Comparison of ENCODE assay signal across 13 mouse cellular contexts in the genomic region with DNA sequence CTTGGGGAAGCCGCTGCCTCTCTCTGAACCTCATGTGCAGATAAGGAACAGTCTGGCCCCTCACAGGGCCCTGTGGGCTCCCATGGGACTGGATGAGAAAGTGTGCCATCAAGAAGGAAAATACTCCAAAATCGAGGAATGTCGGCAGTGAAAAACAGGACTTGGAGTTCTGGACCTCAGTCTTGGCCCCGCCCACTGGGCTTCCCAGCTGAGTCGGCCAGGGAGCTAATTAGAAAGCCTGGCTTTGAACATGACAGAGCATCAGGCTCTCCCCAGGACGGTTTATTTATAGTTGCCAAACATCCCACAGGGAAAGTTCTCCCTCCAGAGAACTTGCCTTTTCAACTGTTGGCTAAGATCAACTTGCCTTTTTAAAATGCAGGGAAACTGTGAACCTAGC.
DNase-seq lines count a peak whose midpoint lies in the region; ATAC-seq and TF ChIP-seq lines count a peak whose summit lies in the region.
"Had no signal": no experiment of that assay in that cellular context is flagged by ENCODE, and none has a peak within 500 bp of the region (broad histone marks: within the 10 kb centered on the region; RNA-seq: fewer than 3 reads in every experiment).

No protein-coding gene starts in this region.

- 46% methylated on average over 6 of the region's 6 CpGs for WGBS in hindbrain, postnatal 0 days
- 58% methylated on average over 6 of the region's 6 CpGs for WGBS in hindbrain, embryonic 12.5 days
- WGBS in heart, embryonic 14.5 days: 35% methylated on average over 6 of the region's 6 CpGs
- WGBS in lung, postnatal 0 days: 30% methylated on average over 6 of the region's 6 CpGs
- WGBS in forebrain, embryonic 14.5 days: 65% methylated on average over 6 of the region's 6 CpGs

- TF ChIP-seq EP300 in lung, postnatal 0 days (IDR thresholded peaks at IDR 0.05): no peak

- intact Hi-C loops in left cerebral cortex, adult 2 months (cut with DNase I): loop anchor here (10.0 kb wide), 1 partner anchor 75 kb away; no protein-coding TSS in a partner anchor

- H3K4me1 ChIP-seq in hindbrain, postnatal 0 days (ENCODE audit: insufficient read depth, low read length): no peaks in the 10 kb centered on the region
- H3K4me1 ChIP-seq in hindbrain, embryonic 12.5 days: no peaks in the 10 kb centered on the region
- H3K4me1 ChIP-seq in heart, embryonic 14.5 days (ENCODE audit: control insufficient read depth in 2 of 2, insufficient read depth in 2 of 2, low read length in 2 of 2): peaks cover 19 to 22% of the 10 kb centered on the region in 2 experiments
- H3K4me1 ChIP-seq in lung, postnatal 0 days (ENCODE audit: insufficient read depth, low read depth, low read length): peaks cover 3% of the 10 kb centered on the region
- no peaks in the 10 kb centered on the region for H3K4me1 ChIP-seq in forebrain, embryonic 14.5 days (ENCODE audit: control insufficient read depth, insufficient read depth, low read length)
- H3K4me1 ChIP-seq: forebrain, embryonic 15.5 days; hindbrain, embryonic 13.5 days; liver, embryonic 12.5 days; midbrain, embryonic 15.5 days had no signal

- H3K9me3 ChIP-seq in hindbrain, postnatal 0 days (ENCODE audit: low read length): no peaks in the 10 kb centered on the region
- 0 out of 2 replicates have a peak, but pooled peaks cover 4% of the 10 kb centered on the region for H3K9me3 ChIP-seq in hindbrain, embryonic 12.5 days (replicated peaks)
- H3K9me3 ChIP-seq in heart, embryonic 14.5 days (ENCODE audit: control insufficient read depth, low read length): no peaks in the 10 kb centered on the region
- no peaks in the 10 kb centered on the region for H3K9me3 ChIP-seq in lung, postnatal 0 days (ENCODE audit: low read length)
- H3K9me3 ChIP-seq in forebrain, embryonic 14.5 days (replicated peaks; ENCODE audit: control insufficient read depth, low read length): no peaks in the 10 kb centered on the region; the same call in 1 of the 2 replicates
- H3K9me3 ChIP-seq: forebrain, embryonic 15.5 days; hindbrain, embryonic 13.5 days; liver, embryonic 12.5 days; midbrain, embryonic 15.5 days had no signal

- H3K27ac ChIP-seq in hindbrain, postnatal 0 days: no peak overlapping the region
- no peak overlapping the region for H3K27ac ChIP-seq in hindbrain, embryonic 12.5 days
- H3K27ac ChIP-seq in heart, embryonic 14.5 days (replicated peaks in 1 of 2; ENCODE audit: control insufficient read depth in 1 of 2, insufficient read depth in 1 of 2, low read depth in 2 of 2, low read length in 2 of 2): no peak overlapping the region
- peak overlapping the region; percentile 33; the same call in 1 of the 2 replicates for H3K27ac ChIP-seq in lung, postnatal 0 days (ENCODE audit: low read length)
- no peak overlapping the region for H3K27ac ChIP-seq in left cerebral cortex, adult 2 months
- H3K27ac ChIP-seq in forebrain, embryonic 14.5 days (ENCODE audit: low read depth, low read length): no peak overlapping the region
- H3K27ac ChIP-seq: forebrain, embryonic 15.5 days; hindbrain, embryonic 13.5 days; liver, embryonic 12.5 days; midbrain, embryonic 15.5 days had no signal

- TF ChIP-seq CTCF in hindbrain, postnatal 0 days (IDR thresholded peaks at IDR 0.05; ENCODE audit: low read depth): no peak
- TF ChIP-seq CTCF in lung, postnatal 0 days (IDR thresholded peaks at IDR 0.05): no peak
- TF ChIP-seq CTCF in left cerebral cortex, adult 2 months (IDR thresholded peaks at IDR 0.05): no peak

- no peaks in the 10 kb centered on the region for H3K36me3 ChIP-seq in hindbrain, postnatal 0 days (ENCODE audit: insufficient read depth, low read length)
- H3K36me3 ChIP-seq in hindbrain, embryonic 12.5 days: no peaks in the 10 kb centered on the region
- no peaks in the 10 kb centered on the region for H3K36me3 ChIP-seq in heart, embryonic 14.5 days (ENCODE audit: control insufficient read depth, insufficient read depth, low read length)
- H3K36me3 ChIP-seq in lung, postnatal 0 days (ENCODE audit: insufficient read depth, low read length): no peaks in the 10 kb centered on the region
- no peaks in the 10 kb centered on the region for H3K36me3 ChIP-seq in forebrain, embryonic 14.5 days (ENCODE audit: control insufficient read depth, insufficient read depth, low read length)
- H3K36me3 ChIP-seq: forebrain, embryonic 15.5 days; hindbrain, embryonic 13.5 days; liver, embryonic 12.5 days; midbrain, embryonic 15.5 days had no signal

- no peak overlapping the region for H3K4me2 ChIP-seq in hindbrain, postnatal 0 days (ENCODE audit: low read depth, low read length)
- no peak overlapping the region for H3K4me2 ChIP-seq in hindbrain, embryonic 12.5 days (replicated peaks)
- H3K4me2 ChIP-seq in heart, embryonic 14.5 days (ENCODE audit: low read length): 0 out of 2 replicates have a peak overlapping the region, but pooled peaks have one; percentile 11
- no peak overlapping the region for H3K4me2 ChIP-seq in lung, postnatal 0 days (replicated peaks; ENCODE audit: low read depth, low read length)
- H3K4me2 ChIP-seq in forebrain, embryonic 14.5 days (ENCODE audit: low read length): no peak overlapping the region
- H3K4me2 ChIP-seq: forebrain, embryonic 15.5 days; hindbrain, embryonic 13.5 days; liver, embryonic 12.5 days; midbrain, embryonic 15.5 days had no signal

- no peak for ATAC-seq in hindbrain, postnatal 0 days
- no peak for ATAC-seq in hindbrain, embryonic 12.5 days (ENCODE audit: low FRiP score)
- ATAC-seq in heart, embryonic 14.5 days (ENCODE audit: insufficient number of reproducible peaks, insufficient read depth, low FRiP score, low read depth): no peak
- no peak for ATAC-seq in lung, postnatal 0 days
- ATAC-seq in forebrain, embryonic 14.5 days: no peak
- ATAC-seq: forebrain, embryonic 15.5 days; liver, embryonic 12.5 days; midbrain, embryonic 15.5 days had no signal

- H3K9ac ChIP-seq in hindbrain, postnatal 0 days (replicated peaks; ENCODE audit: low read length): no peak overlapping the region
- no peak overlapping the region for H3K9ac ChIP-seq in hindbrain, embryonic 12.5 days
- no peak overlapping the region; the same call in 1 of the 2 replicates for H3K9ac ChIP-seq in heart, embryonic 14.5 days (ENCODE audit: low read length)
- no peak overlapping the region for H3K9ac ChIP-seq in lung, postnatal 0 days (replicated peaks; ENCODE audit: low read depth)
- no peak overlapping the region for H3K9ac ChIP-seq in forebrain, embryonic 14.5 days (ENCODE audit: low read length)
- H3K9ac ChIP-seq: forebrain, embryonic 15.5 days; hindbrain, embryonic 13.5 days; liver, embryonic 12.5 days; midbrain, embryonic 15.5 days had no signal

- peak; percentile 30 for DNase-seq in hindbrain, postnatal 0 days (ENCODE audit: low spot score)
- DNase-seq in adipocyte (ENCODE audit: low spot score): peak; percentile 29
- DNase-seq in lung, postnatal 0 days (ENCODE audit: low spot score): peak; percentile 29
- DNase-seq in left cerebral cortex, adult 2 months (ENCODE audit: extremely low spot score in 1 of 2, low spot score in 2 of 2): no peak
- no peak for DNase-seq in retina, postnatal 1 day
- no peak for DNase-seq in forebrain, embryonic 14.5 days (ENCODE audit: low spot score)
- DNase-seq: layer of hippocampus, adult 9-11 months had no signal

- H3K27me3 ChIP-seq in hindbrain, postnatal 0 days (ENCODE audit: insufficient read depth, low read length): no peaks in the 10 kb centered on the region
- H3K27me3 ChIP-seq in hindbrain, embryonic 12.5 days: no peaks in the 10 kb centered on the region
- H3K27me3 ChIP-seq in heart, embryonic 14.5 days (ENCODE audit: control insufficient read depth, insufficient read depth, low read length): no peaks in the 10 kb centered on the region
- H3K27me3 ChIP-seq in lung, postnatal 0 days (replicated peaks; ENCODE audit: insufficient read depth, low read length): no peaks in the 10 kb centered on the region
- no peaks in the 10 kb centered on the region for H3K27me3 ChIP-seq in forebrain, embryonic 14.5 days (replicated peaks; ENCODE audit: control insufficient read depth, insufficient read depth, low read length)
- H3K27me3 ChIP-seq: forebrain, embryonic 15.5 days; hindbrain, embryonic 13.5 days; midbrain, embryonic 15.5 days had no signal

- H3K4me3 ChIP-seq in hindbrain, postnatal 0 days (ENCODE audit: low read length): no peak overlapping the region
- H3K4me3 ChIP-seq in hindbrain, embryonic 12.5 days: no peak overlapping the region
- H3K4me3 ChIP-seq in heart, embryonic 14.5 days (ENCODE audit: control insufficient read depth in 1 of 2, insufficient read depth in 1 of 2, low read depth in 1 of 2, low read length in 2 of 2): no peak overlapping the region
- H3K4me3 ChIP-seq in lung, postnatal 0 days (ENCODE audit: low read depth, low read length): no peak overlapping the region
- no peak overlapping the region for H3K4me3 ChIP-seq in left cerebral cortex, adult 2 months
- no peak overlapping the region for H3K4me3 ChIP-seq in forebrain, embryonic 14.5 days (ENCODE audit: low read depth, low read length)
- H3K4me3 ChIP-seq: forebrain, embryonic 15.5 days; hindbrain, embryonic 13.5 days; liver, embryonic 12.5 days; midbrain, embryonic 15.5 days had no signal

Comparison
In these comparisons a context has a peak if more than half of its experiments do, and no peak if none do; other contexts are left out.
1. DNase-seq: peak in hindbrain, postnatal 0 days (single experiment), adipocyte (single experiment) and lung, postnatal 0 days (single experiment); none in left cerebral cortex, adult 2 months (0 of 2), retina, postnatal 1 day (single experiment) and forebrain, embryonic 14.5 days (single experiment).